Mouse (Mus musculus): Measurements from ENCODE around the gene Klhl26. TPM values are rescaled to one million over a fixed set of nuclear protein-coding genes. Genes with fewer than 3 reads are reported as not detected.
A peak's percentile ranks its signal among the peaks of the same experiment; 100 is the strongest.

Klhl26 gene
- polyA plus RNA-seq, 1 experiment from 2014 or later = 28.2 TPM

DNA sequence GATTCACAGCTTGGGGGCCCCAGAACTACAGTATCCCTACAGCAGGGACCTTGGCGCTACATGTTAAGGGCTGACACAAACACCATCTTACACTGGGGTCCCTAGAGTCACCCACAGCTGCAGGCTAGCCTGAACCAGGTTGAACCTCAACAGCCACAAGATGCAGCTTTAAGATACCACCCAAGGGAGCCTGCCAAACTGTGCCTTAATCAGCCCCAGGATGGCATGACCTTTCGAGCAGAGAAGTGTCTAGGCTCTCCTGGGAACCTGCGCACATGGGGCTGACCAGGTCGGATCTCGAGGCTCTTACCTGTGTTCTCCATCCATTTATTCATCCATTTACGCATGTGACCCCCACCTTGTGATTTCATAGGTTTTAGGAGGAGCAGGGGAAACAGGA, 18.9 kb downstream of the Klhl26 start:
- H3K27me3 ChIP-seq = no peaks in the 10 kb centered on the region
- peaks cover 8% of the 10 kb centered on the region for H3K4me1 ChIP-seq
- no peak overlapping the region for H3K4me2 ChIP-seq
- no peak for ATAC-seq (ENCODE audit: insufficient number of reproducible peaks, insufficient read depth, low FRiP score, low TSS enrichment, low read depth)
- no peak overlapping the region for H3K4me3 ChIP-seq
- no peaks in the 10 kb centered on the region for H3K9me3 ChIP-seq
- no peak overlapping the region for H3K9ac ChIP-seq
- WGBS = 85% methylated on average over 6 of the region's 6 CpGs
- peaks cover 17% of the 10 kb centered on the region for H3K36me3 ChIP-seq
- no peak overlapping the region for H3K27ac ChIP-seq

DNA sequence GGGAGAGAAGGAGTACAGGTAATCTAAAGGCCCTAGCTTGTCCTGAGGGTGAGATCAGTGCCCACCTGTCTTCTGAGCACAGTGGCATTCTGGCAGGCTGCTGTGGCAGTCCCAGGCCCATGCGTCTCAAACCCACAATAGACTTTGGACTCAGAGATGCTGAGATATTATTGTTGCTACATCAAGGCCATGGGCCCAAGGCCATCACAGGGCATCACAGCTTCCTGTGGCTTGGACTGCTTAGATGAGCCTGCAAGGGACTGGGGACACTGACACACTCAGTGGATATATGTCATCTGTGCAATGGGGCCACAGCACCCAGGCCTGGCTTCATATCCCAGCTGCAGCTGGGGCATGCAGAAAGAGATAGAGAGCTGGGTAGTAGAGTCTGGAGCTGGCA, 19.8 kb downstream of the Klhl26 start:
- Histone ChIP-seq H3K9me3 (no peaks in the 10 kb centered on the region), H3K4me3 (no peak overlapping the region), H3K9ac (no peak overlapping the region), H3K36me3 (peaks cover 24% of the 10 kb centered on the region), H3K27ac (no peak overlapping the region), H3K4me2 (no peak overlapping the region), H3K4me1 (peaks cover 12% of the 10 kb centered on the region), H3K27me3 (no peaks in the 10 kb centered on the region)
- ATAC-seq (ENCODE audit: insufficient number of reproducible peaks, insufficient read depth, low FRiP score, low TSS enrichment, low read depth) = no peak
- 92% methylated on average over 1 of the region's 1 CpGs for WGBS

DNA sequence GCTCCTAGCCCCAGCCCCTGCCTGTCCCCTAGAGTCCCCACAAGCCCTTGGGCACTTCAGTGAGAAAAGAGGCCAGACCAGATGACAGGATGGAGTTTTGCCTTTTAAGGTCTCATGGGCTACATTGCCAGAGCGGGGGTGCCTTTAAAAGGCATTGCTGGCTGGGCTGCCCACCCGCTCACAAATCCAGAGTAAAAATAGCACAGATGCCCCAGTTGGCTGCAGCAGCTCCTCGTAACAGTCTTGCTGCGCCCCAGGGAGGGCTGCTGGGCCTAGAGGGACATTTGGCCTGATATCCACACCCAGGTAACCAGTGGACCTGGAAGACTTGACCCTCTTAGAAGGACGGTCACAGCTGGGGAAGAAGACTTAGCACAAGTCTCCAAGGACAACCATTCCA, 22.9 kb downstream of the Klhl26 start:
- no peak overlapping the region for H3K27ac ChIP-seq
- H3K36me3 ChIP-seq = peaks cover 33% of the 10 kb centered on the region
- no peaks in the 10 kb centered on the region for H3K27me3 ChIP-seq
- H3K9ac ChIP-seq = no peak overlapping the region
- WGBS = 90% methylated on average over 5 of the region's 5 CpGs
- H3K9me3 ChIP-seq = no peaks in the 10 kb centered on the region
- no peak for ATAC-seq (ENCODE audit: insufficient number of reproducible peaks, insufficient read depth, low FRiP score, low TSS enrichment, low read depth)
- no peak overlapping the region for H3K4me2 ChIP-seq
- no peak overlapping the region for H3K4me3 ChIP-seq
- peaks cover 40% of the 10 kb centered on the region for H3K4me1 ChIP-seq

DNA sequence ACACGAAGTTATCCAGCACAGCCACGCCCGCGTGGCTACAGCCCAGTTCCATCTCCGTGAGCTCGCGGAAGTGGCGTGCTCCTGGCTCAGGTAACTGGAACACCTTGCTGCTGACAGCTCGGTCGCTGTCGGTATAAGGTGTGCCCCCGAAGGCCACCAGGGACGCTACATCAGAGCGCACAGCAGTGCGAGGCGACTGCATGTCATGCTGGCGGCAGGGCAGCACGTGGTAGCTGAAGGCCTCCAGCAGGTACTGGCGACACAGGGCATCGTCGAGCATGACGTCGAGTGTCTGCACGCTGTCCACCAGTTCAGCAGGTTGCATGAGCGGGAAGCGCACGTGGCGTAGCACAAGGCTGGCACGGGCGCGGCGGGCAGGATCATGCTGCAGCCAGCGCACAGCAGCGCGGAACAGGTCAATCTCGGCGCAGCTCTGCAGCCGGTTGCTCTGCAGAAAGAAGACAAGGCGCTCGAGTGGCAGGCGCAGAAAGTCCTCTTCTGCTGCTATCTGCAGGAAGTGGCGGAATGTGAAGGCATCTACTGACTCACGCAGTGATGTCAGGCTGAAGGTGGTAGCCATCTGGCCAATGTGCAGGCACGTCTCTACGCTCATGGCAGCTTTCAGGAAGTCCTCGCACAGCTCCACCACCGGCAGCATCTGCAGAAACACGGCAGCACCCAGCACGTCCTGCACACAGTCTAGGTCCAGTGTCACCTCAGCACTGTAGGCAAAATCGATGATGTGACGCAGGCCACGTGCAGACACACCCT, 24.4 kb downstream of the Klhl26 start:
- ATAC-seq (ENCODE audit: insufficient number of reproducible peaks, insufficient read depth, low FRiP score, low TSS enrichment, low read depth) = no peak
- Histone ChIP-seq H3K9me3 (no peaks in the 10 kb centered on the region), H3K4me2 (no peak overlapping the region), H3K27ac (no peak overlapping the region), H3K4me1 (peaks cover 55% of the 10 kb centered on the region), H3K9ac (no peak overlapping the region), H3K27me3 (no peaks in the 10 kb centered on the region), H3K4me3 (no peak overlapping the region), H3K36me3 (peaks cover 33% of the 10 kb centered on the region)
- WGBS = 69% methylated on average over 52 of the region's 52 CpGs

DNA sequence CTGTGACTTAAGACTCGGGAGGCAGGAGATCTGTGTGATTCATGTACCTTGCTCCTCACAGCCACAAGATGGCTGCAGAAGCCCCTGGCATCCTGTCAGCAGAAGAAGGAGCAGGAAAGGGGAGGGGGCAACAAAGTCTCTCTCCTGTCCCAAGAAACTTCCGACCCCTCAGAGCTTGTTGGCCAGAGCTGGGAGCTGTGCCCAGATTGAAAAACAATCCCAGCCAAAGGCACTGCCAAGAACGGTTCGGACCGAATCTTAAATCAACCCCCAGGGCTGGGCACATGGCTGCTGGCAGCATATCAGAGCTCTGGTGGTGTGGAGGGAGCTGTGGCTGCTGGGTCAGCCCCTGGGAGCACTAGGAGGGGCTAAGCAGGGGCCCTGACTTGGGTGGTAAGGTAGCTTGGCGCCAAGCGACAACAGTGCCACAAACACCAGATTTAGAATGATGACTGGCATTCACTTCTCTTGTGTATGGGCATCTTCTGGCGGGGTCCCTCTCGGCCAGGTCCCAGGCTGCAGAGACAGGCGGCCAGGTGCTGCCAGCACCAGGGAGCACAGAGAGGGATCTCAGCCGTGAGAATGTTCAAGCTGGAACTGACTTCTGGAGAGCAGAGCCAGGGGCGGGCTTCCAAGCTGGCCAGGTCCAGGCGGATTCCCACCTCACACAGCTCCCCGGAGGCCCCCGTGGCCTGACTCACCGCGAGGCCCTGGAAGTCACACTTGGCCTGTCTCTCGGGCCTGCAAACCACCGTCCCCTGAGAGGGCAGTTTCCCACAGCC, 28.9 kb downstream of the Klhl26 start:
- Histone ChIP-seq H3K9ac (no peak overlapping the region), H3K4me2 (peak overlapping the region; percentile 14; the same call in 1 of the 2 replicates), H3K27me3 (no peaks in the 10 kb centered on the region), H3K4me3 (no peak overlapping the region), H3K27ac (peak overlapping the region; percentile 88), H3K4me1 (peaks cover 49% of the 10 kb centered on the region), H3K36me3 (peaks cover 28% of the 10 kb centered on the region), H3K9me3 (no peaks in the 10 kb centered on the region)
- WGBS = 64% methylated on average over 19 of the region's 19 CpGs
- peak; percentile 43; the same call in 1 of the 2 replicates for ATAC-seq (ENCODE audit: insufficient number of reproducible peaks, insufficient read depth, low FRiP score, low TSS enrichment, low read depth)

DNA sequence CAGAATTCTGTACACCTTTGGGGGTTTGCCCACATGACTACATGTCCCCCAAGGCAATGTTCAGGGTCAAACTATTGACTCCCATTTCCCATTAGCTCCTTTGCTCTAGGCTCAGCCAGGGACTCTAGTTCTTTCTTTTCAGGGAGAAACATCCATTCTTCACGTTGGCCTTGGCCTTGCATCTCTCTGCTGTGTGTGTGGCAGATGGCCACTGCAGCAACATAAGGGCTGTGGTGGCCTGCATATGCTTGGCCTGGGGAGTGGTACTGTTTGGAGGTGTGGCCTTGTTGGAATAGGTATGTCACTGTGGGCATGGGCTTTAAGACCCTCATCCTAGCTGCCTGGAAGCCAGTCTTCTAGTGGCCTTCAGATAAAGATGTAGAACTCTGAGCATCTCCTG, 30.8 kb downstream of the Klhl26 start:
- 60% methylated on average over 1 of the region's 1 CpGs for WGBS
- Histone ChIP-seq H3K4me2 (no peak overlapping the region), H3K27ac (no peak overlapping the region), H3K9ac (no peak overlapping the region), H3K4me3 (no peak overlapping the region), H3K27me3 (no peaks in the 10 kb centered on the region), H3K9me3 (no peaks in the 10 kb centered on the region), H3K36me3 (peaks cover 10% of the 10 kb centered on the region), H3K4me1 (peaks cover 38% of the 10 kb centered on the region)
- ATAC-seq (ENCODE audit: insufficient number of reproducible peaks, insufficient read depth, low FRiP score, low TSS enrichment, low read depth) = no peak

DNA sequence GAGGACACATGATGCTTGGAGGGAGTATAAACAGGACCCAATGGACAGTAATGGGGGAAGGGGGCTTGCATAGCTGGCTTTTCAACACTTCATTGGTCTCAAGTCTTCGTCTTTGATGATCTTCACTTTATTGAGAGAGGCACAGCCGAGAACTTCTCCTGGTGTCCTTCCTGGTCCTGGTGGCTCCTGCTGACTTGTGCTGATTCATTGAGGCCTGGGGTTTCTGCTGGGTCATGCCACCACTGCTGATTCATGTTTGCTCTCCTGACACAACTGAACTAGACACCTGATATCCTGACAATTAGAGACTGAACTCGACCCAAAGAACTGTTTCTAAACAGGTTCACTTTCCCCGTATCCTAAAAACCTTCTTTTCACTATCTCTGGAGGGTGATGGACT, 33.4 kb downstream of the Klhl26 start:
- H3K36me3 ChIP-seq = no peaks in the 10 kb centered on the region
- no peak for ATAC-seq (ENCODE audit: insufficient number of reproducible peaks, insufficient read depth, low FRiP score, low TSS enrichment, low read depth)
- WGBS = 74% methylated on average over 4 of the region's 4 CpGs

DNA sequence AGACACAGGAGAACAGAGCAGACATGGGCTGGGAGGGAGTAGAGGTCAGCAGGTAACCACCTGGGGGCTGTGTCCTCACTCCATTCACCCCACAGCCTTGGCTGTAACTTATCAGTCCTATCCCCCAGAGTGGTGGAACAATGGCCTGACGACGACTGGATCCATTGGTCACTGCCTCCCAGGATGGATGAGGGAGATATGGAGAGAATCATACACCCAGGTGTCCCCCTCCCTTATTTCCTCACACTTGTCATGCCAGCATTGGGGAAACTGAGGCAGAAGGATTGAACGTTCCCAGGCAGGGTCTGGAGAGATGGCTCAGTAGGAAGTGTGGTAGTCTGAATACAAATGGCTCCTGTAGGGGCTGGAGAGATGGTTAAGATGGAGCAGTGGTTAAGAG, 35.2 kb downstream of the Klhl26 start:
- Histone ChIP-seq H3K9me3 (no peaks in the 10 kb centered on the region), H3K27ac (no peak overlapping the region), H3K27me3 (no peaks in the 10 kb centered on the region), H3K9ac (no peak overlapping the region), H3K4me2 (no peak overlapping the region), H3K36me3 (no peaks in the 10 kb centered on the region), H3K4me1 (peaks cover 16% of the 10 kb centered on the region), H3K4me3 (no peak overlapping the region)
- no peak for ATAC-seq (ENCODE audit: insufficient number of reproducible peaks, insufficient read depth, low FRiP score, low TSS enrichment, low read depth)
- WGBS = 67% methylated on average over 3 of the region's 3 CpGs

More for the DNA sequence above, 33.4 kb downstream of the Klhl26 start:
- Histone ChIP-seq H3K27me3 (no peaks in the 10 kb centered on the region), H3K9ac (no peak overlapping the region), H3K4me3 (no peak overlapping the region), H3K9me3 (no peaks in the 10 kb centered on the region), H3K4me2 (no peak overlapping the region), H3K4me1 (peaks cover 24% of the 10 kb centered on the region), H3K27ac (no peak overlapping the region)

DNA sequence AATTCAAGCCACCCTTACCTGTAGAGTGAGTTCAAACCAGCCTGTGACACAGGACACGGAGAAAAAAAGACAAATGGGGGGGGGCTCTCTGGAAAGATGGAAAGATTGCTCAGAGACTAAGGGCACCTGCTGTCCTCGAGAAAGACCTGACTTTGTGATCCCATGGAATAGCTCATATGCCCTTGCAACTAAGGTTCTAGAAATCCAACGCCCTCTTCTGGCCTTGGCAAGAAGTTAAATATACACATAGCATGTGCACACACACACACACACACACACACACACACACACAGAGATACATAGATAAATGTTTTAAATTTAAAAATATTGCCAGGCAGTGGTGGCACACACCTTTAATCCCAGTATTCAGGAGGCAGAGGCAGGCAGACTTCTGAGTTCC, 36.5 kb downstream of the Klhl26 start:
- Histone ChIP-seq H3K9ac (peak overlapping the region; percentile 77), H3K27me3 (no peaks in the 10 kb centered on the region), H3K4me1 (peaks cover 16% of the 10 kb centered on the region), H3K9me3 (no peaks in the 10 kb centered on the region), H3K27ac (peak overlapping the region; percentile 78; the same call in 1 of the 2 replicates), H3K36me3 (no peaks in the 10 kb centered on the region), H3K4me3 (peak overlapping the region; percentile 64), H3K4me2 (peak overlapping the region; percentile 89)
- no peak for ATAC-seq (ENCODE audit: insufficient number of reproducible peaks, insufficient read depth, low FRiP score, low TSS enrichment, low read depth)
- 53% methylated on average over 3 of the region's 3 CpGs for WGBS

DNA sequence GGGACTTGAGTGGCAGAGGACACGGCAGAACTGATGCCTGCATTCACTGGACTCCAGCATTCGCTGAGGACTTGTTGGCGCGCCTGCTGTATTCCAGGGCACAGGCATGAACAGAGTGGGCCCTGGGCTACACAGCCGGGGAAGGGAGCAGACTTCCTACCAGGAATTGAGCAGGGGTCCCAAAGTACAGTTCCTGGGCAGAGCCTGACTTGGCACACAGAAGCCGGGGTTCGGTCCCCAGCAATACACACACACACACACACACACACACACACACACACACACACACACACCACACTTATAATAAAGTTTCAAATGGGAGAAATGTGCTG, 37.0 kb downstream of the Klhl26 start:
- 6% methylated on average over 7 of the region's 7 CpGs for WGBS
- peak overlapping the region; percentile 78; the same call in 1 of the 2 replicates for H3K27ac ChIP-seq
- H3K27me3 ChIP-seq = no peaks in the 10 kb centered on the region
- peak overlapping the region; percentile 77 for H3K9ac ChIP-seq
- H3K4me3 ChIP-seq = peak overlapping the region; percentile 64
- H3K4me2 ChIP-seq = peak overlapping the region; percentile 89
- peaks cover 16% of the 10 kb centered on the region for H3K4me1 ChIP-seq
- no peaks in the 10 kb centered on the region for H3K36me3 ChIP-seq
- ATAC-seq (ENCODE audit: insufficient number of reproducible peaks, insufficient read depth, low FRiP score, low TSS enrichment, low read depth) = peak; percentile 56
- H3K9me3 ChIP-seq = no peaks in the 10 kb centered on the region

DNA sequence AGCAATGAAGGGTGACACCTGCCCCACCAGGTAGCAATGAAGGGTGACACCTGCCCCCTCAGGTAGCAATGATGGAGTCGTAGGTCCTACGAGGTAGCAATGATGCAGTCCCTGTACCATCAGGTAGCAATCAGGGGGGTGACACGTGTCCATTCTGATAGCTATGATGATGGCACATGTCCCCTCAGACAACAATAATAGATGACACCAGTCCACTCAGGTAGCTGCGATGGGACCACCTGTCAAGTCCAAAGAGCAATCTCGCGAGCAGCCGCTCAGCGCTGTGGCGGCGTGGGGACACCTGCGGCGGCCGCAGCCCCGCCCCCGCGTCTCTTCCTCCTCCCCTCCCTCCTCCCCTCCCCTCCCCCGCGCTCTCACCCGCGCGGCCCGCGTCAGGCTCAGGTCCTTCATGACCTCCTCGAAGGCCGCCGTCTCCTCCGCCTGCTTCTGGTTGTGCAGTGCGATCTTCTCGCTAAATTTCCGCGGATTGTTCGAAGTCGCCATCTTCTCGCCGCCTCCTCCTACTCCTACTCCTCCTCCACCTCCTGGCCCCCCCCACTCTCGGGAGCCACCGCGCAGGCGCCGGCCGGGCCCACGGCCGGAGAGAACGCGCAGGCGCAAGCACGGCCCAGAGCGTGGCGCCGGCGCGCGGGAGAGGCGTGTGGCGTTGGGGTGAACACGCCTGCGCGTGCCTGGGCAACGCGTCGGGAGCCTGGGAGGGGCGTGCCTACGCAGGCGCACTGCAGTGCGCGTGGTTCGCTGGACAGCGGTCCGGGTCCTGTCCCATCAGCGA, 37.5 kb downstream of the Klhl26 start, which contains the start of gene Crtc1:
Gene Crtc1, minus strand, starts transcription at position 525 of the 793 bp plus-strand sequence.
- Histone ChIP-seq H3K27ac (peak within 1 kb of the TSS; percentile 78), H3K36me3 (no peaks in the 10 kb centered on the region), H3K4me3 (peak within 1 kb of the TSS; percentile 64), H3K4me2 (peak within 1 kb of the TSS; percentile 89), H3K9ac (peak within 1 kb of the TSS; percentile 77), H3K9me3 (no peaks in the 10 kb centered on the region), H3K4me1 (peaks cover 16% of the 10 kb centered on the region), H3K27me3 (no peaks in the 10 kb centered on the region)
- 1% methylated on average over 70 of the region's 70 CpGs for WGBS
- peak; percentile 97 for ATAC-seq (ENCODE audit: insufficient number of reproducible peaks, insufficient read depth, low FRiP score, low TSS enrichment, low read depth)
